Mouse (Mus musculus): ENCODE data around the gene Tkt.
"Not testable (repeated sequence)": the region's sequence is repeated elsewhere in the genome, so short reads cannot be mapped to it uniquely, and the experiment has no call there.

Gene Tkt

GRCm38 (mm10) chr14:30553185-30553584 lies 5.0 kb downstream of the Tkt start:
- no peak for DNase-seq (ENCODE audit: low read depth, low spot score)

GRCm38 (mm10) chr14:30556651-30557050 lies 8.5 kb downstream of the Tkt start:
- DNase-seq (ENCODE audit: low read depth, low spot score), result no peak

GRCm38 (mm10) chr14:30557730-30558129 lies 9.6 kb downstream of the Tkt start:
- no peak for DNase-seq (ENCODE audit: low read depth, low spot score)

GRCm38 (mm10) chr14:30559321-30559850 lies 11.2 kb downstream of the Tkt start:
- DNase-seq (ENCODE audit: low read depth, low spot score), result no peak

- DNase-seq (ENCODE audit: low read depth, low spot score), result no peak
These were observed 12.7 kb downstream of the Tkt start for GRCm38 (mm10) chr14:30560803-30561389.

GRCm38 (mm10) chr14:30561470-30562187 lies 13.5 kb downstream of the Tkt start:
- peak; percentile 49 for DNase-seq (ENCODE audit: low read depth, low spot score)

- no peak for DNase-seq (ENCODE audit: low read depth, low spot score)
These were observed 14.2 kb downstream of the Tkt start for GRCm38 (mm10) chr14:30562343-30562742.

GRCm38 (mm10) chr14:30564451-30564850 lies 16.3 kb downstream of the Tkt start:
- DNase-seq (ENCODE audit: low read depth, low spot score), result no peak

GRCm38 (mm10) chr14:30566317-30566716 lies 18.2 kb downstream of the Tkt start:
- DNase-seq (ENCODE audit: low read depth, low spot score), result no peak

GRCm38 (mm10) chr14:30568016-30568415 lies 19.9 kb downstream of the Tkt start:
- no peak for DNase-seq (ENCODE audit: low read depth, low spot score)

GRCm38 (mm10) chr14:30570303-30570702 lies 22.1 kb downstream of the Tkt start:
- DNase-seq (ENCODE audit: low read depth, low spot score), result no peak

- no peak for DNase-seq (ENCODE audit: low read depth, low spot score)
These were observed 24.1 kb downstream of the Tkt start for GRCm38 (mm10) chr14:30572253-30572652.

GRCm38 (mm10) chr14:30573235-30573634 lies 25.1 kb downstream of the Tkt start:
- no peak for DNase-seq (ENCODE audit: low read depth, low spot score)

GRCm38 (mm10) chr14:30573983-30574584 lies 25.9 kb downstream of the Tkt start:
- peak; percentile 60 for DNase-seq (ENCODE audit: low read depth, low spot score)

GRCm38 (mm10) chr14:30575791-30576190 lies 27.6 kb downstream of the Tkt start:
- no peak for DNase-seq (ENCODE audit: low read depth, low spot score)

- no peak for DNase-seq (ENCODE audit: low read depth, low spot score)
These were observed 28.1 kb downstream of the Tkt start for GRCm38 (mm10) chr14:30576260-30576659.

GRCm38 (mm10) chr14:30577303-30578062 lies 29.3 kb downstream of the Tkt start:
- DNase-seq (ENCODE audit: low read depth, low spot score), result not testable (repeated sequence)

GRCm38 (mm10) chr14:30579180-30579579 lies 31.0 kb downstream of the Tkt start:
- no peak for DNase-seq (ENCODE audit: low read depth, low spot score)

GRCm38 (mm10) chr14:30579882-30580281 lies 31.7 kb downstream of the Tkt start:
- DNase-seq (ENCODE audit: low read depth, low spot score), result no peak

GRCm38 (mm10) chr14:30581238-30581637 lies 33.1 kb downstream of the Tkt start:
- no peak for DNase-seq (ENCODE audit: low read depth, low spot score)

- DNase-seq (ENCODE audit: low read depth, low spot score), result no peak
These were observed 35.9 kb downstream of the Tkt start for GRCm38 (mm10) chr14:30584077-30584476.
